Mouse (Mus musculus): ENCODE measurements around the gene Usp27x. TPM values are rescaled to one million over a fixed set of nuclear protein-coding genes. Genes with fewer than 3 reads are reported as not detected.

Usp27x gene
- polyA plus RNA-seq, 1 experiment from 2014 or later: 2.7 TPM

Other genes starting within 250 kb of the Usp27x start
- 7.6 and 9.0 TPM in 2 replicates for gene Clcn5, start 56.5 kb downstream of the Usp27x start, polyA plus RNA-seq (2015; fragmentation: Nextera tagmentation; extraction: Ambion mirVana)
- gene Foxp3, start 197.8 kb upstream of the Usp27x start, polyA plus RNA-seq (2015; fragmentation: Nextera tagmentation; extraction: Ambion mirVana): 0.06 and 0.16 TPM in 2 replicates
- 6.8 and 7.4 TPM in 2 replicates for gene Ppp1r3f, start 198.5 kb upstream of the Usp27x start, polyA plus RNA-seq (2015; fragmentation: Nextera tagmentation; extraction: Ambion mirVana)
- 30.6 and 31.5 TPM in 2 replicates for gene Ccdc22, start 229.7 kb upstream of the Usp27x start, polyA plus RNA-seq (2015; fragmentation: Nextera tagmentation; extraction: Ambion mirVana)
- gene Cacna1f, start 231.3 kb upstream of the Usp27x start, polyA plus RNA-seq (2015; fragmentation: Nextera tagmentation; extraction: Ambion mirVana): 0.14 and 0.22 TPM in 2 replicates